Mouse (Mus musculus): ENCODE results near the gene Adh1. TPM values are rescaled to one million over a fixed set of nuclear protein-coding genes. Genes with fewer than 3 reads are reported as not detected.

Gene Adh1
- total RNA-seq (2021): 10 to 100 TPM; 37.4 to 44.9 TPM
- long read RNA-seq, experiment 1, transcript Adh1-201 (9 exons, 1,492 nt): major isoform, 30 of 39 reads
- long read RNA-seq, experiment 1, partial matches to known transcripts: 7 of 39 reads
- long read RNA-seq, experiment 1, other reads (novel, unspliced or antisense): 2 of 39 reads
- long read RNA-seq, experiment 2, transcript Adh1-201 (9 exons, 1,492 nt): major isoform, 33 of 36 reads
- long read RNA-seq, experiment 2, partial matches to known transcripts: 2 of 36 reads
- long read RNA-seq, experiment 2, other reads (novel, unspliced or antisense): 1 of 36 reads

DNA sequence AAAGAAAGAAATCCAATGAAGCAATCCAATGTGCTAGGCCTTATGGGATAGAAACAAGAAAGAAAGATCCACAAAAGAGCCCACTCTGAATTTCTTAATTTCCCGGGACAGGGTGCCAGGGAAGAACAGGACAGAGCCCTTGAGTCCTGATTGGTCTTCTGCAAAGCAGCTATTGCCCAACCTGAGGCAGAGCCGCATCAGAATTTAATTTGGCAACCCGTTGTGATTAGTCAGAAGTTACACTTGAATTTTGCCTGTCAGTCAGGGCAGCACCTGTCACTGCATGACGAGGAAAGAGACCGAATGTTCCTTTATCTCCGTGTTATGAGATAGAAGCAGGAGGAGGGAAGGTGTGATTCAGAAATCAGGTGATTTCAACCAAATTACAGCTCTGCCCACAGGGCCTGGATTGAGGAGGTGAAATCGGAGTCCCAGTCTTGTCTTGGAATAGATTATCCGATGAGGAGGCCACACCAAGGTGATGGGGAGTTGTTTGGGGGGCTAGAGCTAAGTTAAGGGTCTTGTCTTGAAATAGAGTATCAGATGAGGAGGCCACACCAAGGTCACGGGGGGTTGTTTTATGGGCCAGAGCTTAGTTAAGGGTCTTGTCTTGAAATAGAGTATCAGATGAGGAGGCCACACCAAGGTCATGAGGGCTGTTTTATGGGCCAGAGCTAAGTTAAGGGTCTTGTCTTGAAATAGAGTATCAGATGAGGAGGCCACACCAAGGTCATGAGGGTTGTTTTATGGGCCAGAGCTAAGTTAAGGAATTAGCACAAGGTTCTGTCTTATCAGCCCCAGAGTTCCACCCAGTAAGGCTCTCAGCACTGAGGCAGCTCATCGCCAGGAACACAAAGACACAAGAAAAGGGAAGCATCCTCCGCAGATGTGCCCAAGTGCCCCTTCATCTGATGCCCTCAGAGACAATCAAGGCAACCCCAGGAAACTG is at the start of gene Adh1:
Adh1 (plus strand) TSS at position 271 of the 949 bp plus-strand sequence.
- intact Hi-C loops (cut with DNase I): no loop called here

DNA sequence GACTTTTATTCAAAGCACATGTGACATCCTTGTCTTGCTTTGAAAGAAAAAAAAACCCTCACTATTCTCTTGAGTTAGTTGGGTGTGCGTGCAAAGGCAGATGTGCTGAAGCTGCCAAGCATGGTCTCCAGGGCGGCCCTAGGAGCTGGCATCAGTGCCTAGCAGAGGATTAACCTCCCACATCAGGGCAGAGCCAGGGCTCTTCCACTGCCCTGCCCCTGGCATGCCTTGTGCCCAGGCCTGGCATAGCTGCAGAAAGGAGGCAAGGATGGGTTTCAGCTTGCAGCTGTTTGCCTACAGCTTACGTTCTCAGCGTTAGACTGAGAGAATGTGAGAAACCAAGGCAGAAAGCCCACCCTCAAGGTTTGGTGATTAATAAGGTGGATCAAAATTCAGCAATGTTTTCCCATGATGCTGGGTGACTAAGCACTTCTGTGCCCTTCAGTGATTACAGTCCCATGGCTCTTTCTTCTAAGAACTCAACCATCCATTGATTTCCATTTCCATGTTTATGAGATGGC is 48.3 kb upstream of the Adh1 start:
- intact Hi-C loops (cut with DNase I): no loop called here
- no peak for DNase-seq

More for the DNA sequence above, at the start of gene Adh1:
- DNase-seq: no peak

DNA sequence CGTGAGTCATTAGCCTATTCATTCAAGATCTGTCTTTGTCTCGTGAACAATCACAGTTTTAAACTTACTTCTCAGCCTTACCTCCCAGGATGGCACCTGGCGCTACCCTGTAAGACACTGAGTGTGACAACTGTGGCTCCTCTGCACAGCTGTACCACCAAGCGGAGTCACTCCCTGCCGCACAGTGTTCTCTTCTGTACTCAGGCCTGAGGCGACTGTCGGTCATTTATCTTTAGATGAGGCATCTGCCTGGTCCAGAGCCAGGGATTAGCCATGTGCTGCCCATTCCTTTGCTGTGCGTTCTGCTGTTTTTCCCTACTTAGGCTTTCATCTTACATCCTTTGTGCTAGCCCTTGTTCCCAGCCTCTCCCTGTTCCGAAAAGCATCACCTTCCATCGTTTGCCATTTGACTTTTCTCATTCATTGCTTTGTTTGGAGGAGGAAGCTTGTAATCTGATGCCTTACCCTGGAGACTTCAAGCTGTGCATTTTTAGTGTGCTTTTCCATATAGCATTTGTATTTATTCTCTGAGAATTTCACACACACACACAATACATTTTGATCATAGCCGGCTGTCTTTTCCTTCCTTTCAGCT is 45.3 kb upstream of the Adh1 start:
- no peak for DNase-seq
- intact Hi-C loops (cut with DNase I): no loop called here

DNA sequence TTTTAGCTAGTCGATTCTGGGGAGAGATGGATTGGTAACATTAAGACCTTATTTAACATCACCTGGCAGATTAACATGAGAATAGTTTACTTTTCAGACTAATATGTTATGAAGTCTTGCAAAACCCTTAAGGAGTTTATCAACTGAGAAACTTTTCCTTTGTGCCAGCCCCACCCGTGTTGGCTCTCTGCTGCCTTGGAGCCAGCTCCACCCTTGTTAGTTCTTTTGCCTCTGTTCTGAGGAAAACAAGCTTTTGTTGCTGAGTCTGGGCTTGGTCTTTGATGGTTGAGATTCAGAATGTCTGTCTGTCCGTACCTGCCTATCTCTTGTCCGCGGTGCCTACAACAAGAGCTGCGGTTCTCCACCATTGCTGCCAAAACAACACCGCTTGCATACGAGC is 44.7 kb upstream of the Adh1 start:
- intact Hi-C loops (cut with DNase I): no loop called here
- no peak for DNase-seq

DNA sequence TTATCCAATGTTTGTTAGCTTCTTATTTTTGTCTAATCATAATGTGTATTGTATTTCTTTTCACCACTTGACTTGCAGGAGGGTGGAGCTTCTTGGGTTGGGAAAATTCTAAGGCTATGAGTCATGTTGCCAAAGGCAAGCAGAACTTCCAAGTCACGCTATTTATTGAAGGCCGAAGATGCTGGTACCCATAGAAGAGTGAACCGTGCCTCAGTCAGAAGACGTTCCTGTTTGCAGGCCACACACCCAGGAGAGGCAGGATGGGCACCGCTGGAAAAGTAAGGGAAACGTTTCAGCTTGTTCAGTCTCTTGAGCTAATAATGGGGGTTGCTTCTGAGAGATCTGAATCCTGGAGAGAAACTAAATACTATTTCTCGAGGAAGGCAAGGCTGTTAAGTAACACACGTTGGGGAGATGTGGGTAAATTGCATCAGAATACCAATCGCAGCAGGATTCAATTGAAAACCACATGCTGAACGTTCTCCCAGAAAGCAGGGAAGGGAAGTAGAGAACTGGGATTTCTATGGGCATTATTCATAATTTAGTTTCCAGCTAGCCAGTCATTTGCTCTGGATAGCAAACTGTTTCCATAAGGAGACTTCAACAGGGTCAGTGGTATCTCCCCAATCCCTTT is 43.0 kb upstream of the Adh1 start, which contains the start of gene Adh7:
Adh7 (plus strand) TSS at position 130 of the 634 bp plus-strand sequence.
- no peak for DNase-seq

DNA sequence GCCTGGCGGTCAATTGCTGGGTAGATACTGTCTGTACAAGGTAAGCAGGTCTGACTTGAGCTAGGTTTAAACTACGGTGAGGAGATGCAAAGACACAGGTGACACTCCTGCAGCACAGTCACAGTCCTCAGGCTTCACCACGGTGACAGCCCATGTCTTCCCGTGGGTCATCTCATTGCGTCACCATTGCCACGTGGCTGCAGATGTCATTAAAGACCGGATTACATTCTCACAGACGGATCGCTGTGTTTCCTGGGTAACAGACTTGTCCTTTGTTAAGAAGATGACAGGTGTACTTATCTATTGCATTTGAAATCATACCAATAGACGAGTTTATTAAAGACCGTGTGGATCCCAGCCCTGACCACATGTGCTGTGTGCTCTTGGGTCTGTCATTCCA is 39.7 kb upstream of the Adh1 start:
- DNase-seq: no peak
- intact Hi-C loops (cut with DNase I): loop anchor here (5.0 kb wide), 2 partner anchors 186 to 201 kb away; no protein-coding TSS in a partner anchor

More for the DNA sequence above, 43.0 kb upstream of the Adh1 start, which contains the start of gene Adh7:
- intact Hi-C loops (cut with DNase I): no loop called here

DNA sequence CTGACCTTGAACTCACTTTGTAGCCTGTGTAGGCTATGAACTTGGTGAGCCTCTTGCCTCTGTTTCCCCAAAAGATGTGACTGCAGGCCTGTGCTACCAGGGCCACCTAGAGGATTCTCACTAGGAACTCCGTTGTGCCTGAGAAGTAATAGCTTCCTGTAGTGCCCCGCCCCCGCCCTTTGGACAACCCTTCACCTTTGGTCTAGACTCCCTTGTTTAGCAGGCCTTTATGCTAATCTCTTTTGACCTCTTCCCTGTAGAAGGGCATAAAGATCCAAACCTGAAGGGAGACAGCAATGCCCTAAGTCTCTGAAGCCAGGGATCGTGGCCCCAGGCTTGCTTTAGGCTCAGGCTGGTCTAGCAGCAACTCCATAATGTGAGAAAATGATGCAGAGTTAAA is 38.3 kb upstream of the Adh1 start:
- intact Hi-C loops (cut with DNase I): loop anchor here (5.0 kb wide), 2 partner anchors 185 to 200 kb away; no protein-coding TSS in a partner anchor
- no peak for DNase-seq

DNA sequence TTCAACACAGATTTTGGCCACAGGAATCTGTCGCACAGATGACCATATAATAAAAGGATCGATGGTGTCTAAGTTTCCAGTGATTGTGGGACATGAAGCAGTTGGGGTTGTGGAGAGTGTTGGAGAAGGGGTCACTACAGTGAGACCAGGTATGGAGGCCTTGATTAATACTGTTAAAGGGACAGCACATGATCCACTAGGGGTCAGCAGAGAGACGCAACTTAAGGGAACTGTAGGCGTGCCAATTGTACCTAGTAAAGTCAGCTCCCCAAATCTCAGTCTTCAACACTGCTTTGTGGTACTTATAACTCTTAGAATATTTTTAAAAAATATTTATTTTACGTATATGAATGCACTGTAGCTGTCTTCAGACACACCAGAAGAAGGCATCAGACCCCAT is 37.8 kb upstream of the Adh1 start:
- peak in 1 of 2 experiments; percentile 61 for DNase-seq

DNA sequence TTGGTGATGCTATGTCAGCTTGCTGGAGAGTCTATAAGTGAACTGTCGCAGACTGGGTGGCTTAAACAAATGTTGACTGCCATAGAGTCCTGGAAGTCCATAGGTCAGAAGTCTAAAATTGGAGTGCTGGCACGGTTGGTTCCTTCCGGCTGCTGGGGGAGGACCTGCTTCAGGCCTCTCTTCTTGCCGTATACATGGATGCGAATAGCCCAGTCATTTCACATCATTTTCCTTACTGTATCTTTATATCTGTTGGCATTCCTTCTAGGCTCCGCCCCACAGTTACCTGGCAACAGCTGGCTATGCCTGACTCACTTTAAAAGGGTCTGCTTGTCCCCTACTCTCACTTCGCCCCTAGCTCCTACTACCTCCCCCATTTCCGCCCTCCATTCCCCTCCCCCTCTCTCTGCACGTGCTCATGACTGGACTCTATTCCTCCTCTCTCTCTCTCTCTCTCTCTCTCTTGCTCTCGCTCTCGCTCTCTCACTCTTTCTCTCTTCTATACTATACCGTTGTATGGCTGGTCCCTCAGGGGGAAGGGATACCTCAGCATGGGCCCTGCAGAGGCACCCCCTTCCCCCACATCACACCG is 36.3 kb upstream of the Adh1 start:
- intact Hi-C loops (cut with DNase I): loop anchor here (5.0 kb wide), 2 partner anchors 183 to 198 kb away; no protein-coding TSS in a partner anchor
- no peak for DNase-seq

More for the DNA sequence above, 37.8 kb upstream of the Adh1 start:
- intact Hi-C loops (cut with DNase I): loop anchor here (5.0 kb wide), 2 partner anchors 184 to 199 kb away; no protein-coding TSS in a partner anchor

DNA sequence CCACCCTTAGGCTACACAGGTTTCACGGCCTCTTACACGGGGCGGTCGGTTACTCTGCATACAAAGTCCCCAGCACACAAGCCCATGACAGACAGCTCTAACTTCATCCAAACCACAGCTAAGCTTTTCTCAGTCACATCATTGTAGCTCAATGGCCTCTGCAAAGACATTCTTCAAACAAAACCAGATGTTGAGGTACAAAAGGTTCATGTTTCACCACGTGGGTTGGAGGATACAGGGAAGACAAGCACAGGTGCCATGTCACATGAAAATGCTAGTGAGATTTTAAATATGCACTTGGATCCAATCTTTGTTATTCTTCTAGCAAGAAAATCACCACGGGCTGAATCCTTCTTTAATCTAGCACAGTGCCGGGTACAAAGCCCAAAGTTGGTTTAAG is 35.5 kb upstream of the Adh1 start:
- intact Hi-C loops (cut with DNase I): no loop called here
- no peak for DNase-seq

DNA sequence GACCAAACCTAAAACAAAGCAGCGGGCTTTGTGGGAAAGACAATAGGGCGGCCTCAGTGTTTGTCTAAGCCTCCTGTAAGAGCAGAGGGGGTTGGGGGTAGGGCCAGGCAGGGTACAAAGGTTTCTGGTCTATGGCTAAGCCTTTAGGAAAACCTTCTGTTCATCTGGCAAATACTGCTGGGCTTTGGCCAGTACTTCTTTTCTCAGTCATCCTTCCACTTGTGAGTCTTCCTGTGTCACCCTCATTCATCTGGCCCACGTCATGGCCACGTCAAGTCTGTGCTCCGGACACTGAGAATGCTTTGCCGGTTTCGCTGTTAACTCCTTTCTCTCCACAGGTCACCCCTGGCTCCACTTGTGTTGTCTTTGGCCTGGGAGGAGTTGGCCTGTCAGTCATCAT is 34.9 kb upstream of the Adh1 start:
- DNase-seq: no peak
- intact Hi-C loops (cut with DNase I): no loop called here

DNA sequence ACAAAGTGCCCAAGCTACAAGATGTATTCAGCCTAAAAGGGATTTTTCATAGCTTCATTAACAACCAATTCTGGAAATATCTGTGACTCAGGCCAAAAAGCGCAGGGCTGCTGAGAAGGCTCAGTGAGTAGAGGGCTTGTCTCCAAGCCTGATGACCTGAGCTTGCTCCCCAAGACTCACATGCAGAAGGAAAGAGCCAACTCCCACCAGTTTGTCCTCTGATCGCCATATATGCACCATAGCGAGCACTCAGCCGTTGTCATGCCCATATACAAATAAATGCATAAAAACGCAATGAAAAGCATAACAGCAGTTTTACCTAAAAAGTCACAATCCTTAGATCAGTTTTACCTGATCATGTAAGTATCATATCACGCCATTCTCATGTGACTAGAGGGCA is 34.3 kb upstream of the Adh1 start:
- intact Hi-C loops (cut with DNase I): no loop called here
- DNase-seq: no peak

DNA sequence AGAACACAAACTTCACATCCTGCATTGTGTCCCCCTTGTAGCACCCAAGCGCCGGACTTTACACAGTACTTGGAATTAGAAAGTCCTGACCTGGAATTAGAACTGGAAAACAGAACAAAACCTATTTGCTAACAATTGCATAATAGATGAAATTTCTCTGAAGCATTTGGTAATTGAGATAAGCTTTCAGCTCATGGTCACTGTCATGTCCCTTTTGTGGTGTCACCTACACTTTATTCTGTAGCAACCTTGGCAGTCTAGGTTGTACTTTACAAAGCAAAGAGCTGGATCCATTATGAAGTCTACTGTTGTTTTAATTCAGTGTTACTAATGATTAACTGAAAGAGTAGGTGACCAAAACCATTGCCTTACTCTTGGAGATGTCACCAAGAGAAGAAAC is 33.7 kb upstream of the Adh1 start:
- intact Hi-C loops (cut with DNase I): no loop called here
- no peak for DNase-seq

DNA sequence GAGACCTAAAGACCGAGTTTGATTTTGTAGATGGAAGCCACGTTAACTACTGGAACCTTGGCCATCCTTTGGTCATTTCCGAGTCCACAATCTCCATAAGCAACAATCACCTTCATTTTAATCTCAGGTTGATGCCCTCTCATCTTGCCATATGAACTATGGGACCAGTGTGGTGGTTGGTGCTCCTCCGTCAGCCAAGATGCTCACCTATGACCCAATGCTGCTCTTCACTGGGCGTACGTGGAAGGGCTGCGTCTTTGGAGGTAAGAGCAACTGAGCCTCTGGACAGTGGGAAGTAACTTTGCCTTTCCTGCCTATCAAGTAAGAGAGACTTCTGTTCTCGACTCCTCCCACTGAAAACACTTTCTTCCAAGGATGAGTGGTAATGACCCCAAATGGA is 33.0 kb upstream of the Adh1 start:
- DNase-seq: no peak
- intact Hi-C loops (cut with DNase I): no loop called here

DNA sequence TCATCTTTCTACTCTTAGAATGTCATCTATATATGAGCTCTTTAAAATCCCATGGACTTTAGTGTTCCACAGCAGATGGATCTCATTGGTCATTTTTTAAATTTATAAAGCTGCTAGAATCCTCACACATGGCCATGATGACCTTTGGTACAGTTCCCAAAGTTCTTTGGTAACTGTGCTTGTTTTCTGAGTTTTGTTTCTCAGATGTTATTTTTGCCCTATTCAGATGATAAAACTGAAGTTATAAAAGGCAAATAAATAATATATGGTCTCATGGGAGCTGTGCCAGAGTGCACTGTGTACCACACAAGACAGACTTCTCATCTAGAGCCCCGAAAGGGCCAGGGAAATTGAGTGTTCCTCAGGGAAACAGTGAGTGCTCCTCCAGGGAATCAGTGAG is 31.3 kb upstream of the Adh1 start:
- intact Hi-C loops (cut with DNase I): no loop called here
- no peak for DNase-seq

DNA sequence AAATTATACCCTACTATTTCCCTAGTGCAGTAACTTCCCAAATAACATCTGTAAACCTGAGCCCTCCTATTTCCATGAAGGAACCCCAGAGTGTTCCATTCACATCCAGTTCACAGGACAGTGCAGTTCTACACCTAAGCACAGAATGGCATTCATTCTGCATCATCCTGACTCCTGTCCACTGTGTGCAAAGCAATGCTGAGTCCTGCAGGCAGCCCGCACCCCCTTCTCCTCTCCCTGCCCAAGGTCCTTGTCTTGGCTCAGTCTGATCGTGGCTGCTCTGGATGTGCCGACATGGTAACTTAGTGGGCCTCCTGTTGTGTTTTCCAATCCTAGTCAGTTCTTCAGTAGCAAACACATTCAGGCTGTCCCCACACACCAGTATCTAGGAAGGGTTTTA is 30.5 kb upstream of the Adh1 start:
- no peak for DNase-seq
- intact Hi-C loops (cut with DNase I): no loop called here

DNA sequence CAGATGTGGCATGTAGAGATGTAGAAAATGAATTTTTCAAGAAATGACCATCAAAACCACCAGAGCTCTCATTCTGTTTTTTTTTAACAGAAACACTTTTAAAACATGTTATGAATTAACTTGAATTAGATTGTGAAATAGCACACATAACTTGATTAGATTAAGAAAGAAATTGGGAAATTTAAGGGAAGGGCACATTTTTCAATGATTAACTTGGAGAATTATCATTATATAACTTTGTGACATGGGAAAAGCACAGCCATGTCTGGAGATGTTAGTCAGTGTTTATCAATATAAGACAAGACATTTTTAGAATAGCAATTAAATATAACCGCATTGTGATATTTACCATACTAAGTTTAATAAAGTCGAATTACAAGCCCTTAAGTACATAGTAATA is 29.3 kb upstream of the Adh1 start:
- DNase-seq: no peak

DNA sequence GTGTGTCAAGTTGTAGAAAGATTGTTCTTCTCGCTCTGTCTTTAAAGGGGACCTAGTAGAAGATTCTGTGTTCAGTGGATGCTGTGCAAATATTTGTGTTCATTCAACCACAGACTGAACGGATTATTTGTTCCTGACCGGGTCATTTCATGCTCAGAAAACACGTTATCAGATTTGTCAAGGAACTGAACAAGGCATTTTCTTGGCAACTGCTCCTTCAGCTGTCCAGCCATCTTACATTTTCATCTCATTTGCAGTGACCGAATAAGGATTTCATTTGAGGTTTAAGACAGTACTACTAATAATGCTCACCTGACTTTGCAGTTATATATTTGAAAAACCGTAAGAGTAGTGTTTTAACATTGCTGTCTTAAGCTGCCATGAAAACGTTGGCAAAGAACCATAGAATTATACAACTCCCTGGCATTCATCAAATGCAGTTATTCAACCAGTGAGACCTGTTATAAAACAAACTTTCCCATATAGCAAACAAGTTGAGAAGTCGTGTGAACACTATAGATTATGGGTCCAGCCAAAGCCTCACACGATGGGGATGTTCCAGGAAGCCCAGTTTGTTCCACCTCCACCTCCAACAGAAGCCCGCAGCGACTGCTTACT is 24.1 kb upstream of the Adh1 start:
- intact Hi-C loops (cut with DNase I): no loop called here
- DNase-seq: no peak

More for the DNA sequence above, 29.3 kb upstream of the Adh1 start:
- intact Hi-C loops (cut with DNase I): no loop called here

DNA sequence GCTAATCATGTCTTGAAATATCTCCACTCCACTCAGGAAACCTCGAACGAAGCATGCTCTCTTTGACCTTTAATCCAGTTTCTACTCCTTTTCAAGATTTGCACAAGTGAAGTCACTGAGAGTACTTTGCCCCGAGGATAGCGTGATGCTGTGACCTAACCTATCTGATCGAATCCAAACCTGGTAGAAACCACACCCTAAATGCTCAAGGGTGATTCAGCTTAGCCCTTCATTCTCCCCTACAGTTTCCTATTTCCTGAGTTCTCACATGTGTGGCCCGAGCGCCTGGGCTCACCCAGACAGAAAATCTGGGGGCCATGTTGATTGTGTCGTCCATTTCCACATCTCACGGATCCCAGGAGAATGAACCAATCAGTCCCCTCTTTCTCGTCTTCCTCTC is 22.7 kb upstream of the Adh1 start:
- intact Hi-C loops (cut with DNase I): no loop called here
- no peak for DNase-seq

Data from gastrocnemius, postnatal 36 days (tissue).